Mouse (Mus musculus) MEL (cell line): Measurements from ENCODE around the gene Hdac7. TPM values are rescaled to one million over a fixed set of nuclear protein-coding genes. Genes with fewer than 3 reads are reported as not detected.

ENCODE experiments used
- DNase-seq: peaks from one replicate; pipeline ENCODE4 v3.0.0; 2011; ENCODE audit warnings: low read depth, low spot score
- H3K27ac ChIP-seq: 2 replicates; pipeline ENCODE4 v1.5.1; 2012; ENCODE audit warnings: low read depth, mild to moderate bottlenecking, control low read depth, low read length, moderate library complexity; ENCODE audit not compliant: control insufficient read depth
- H3K27me3 ChIP-seq, 2 experiments: fragments of 150-350 bp in 1 of 2; sonication (generic) in 1 of 2; 2 replicates each; pipeline ENCODE4 v1.6.1; 2012; ENCODE audit warnings: low read length in 2 of 2, mild to moderate bottlenecking in 2 of 2, improper control_type of control experiment in 1 of 2, moderate library complexity in 1 of 2; ENCODE audit not compliant: insufficient read depth in 2 of 2, control insufficient read depth in 1 of 2
- H3K36me3 ChIP-seq, 2 experiments: 2 replicates each; pipeline ENCODE4 v1.6.1; 2012 to 2014; ENCODE audit warnings: low read length in 2 of 2, improper control_type of control experiment in 1 of 2, inconsistent platforms in 1 of 2, mild to moderate bottlenecking in 1 of 2; ENCODE audit not compliant: insufficient read depth in 2 of 2, control insufficient read depth in 1 of 2
- H3K4me1 ChIP-seq, 2 experiments: fragments of 150-350 bp in 1 of 2; sonication (generic) in 1 of 2; 2 replicates each; pipeline ENCODE4 v1.6.1; 2012; ENCODE audit warnings: low read length in 2 of 2, improper control_type of control experiment in 1 of 2, mild to moderate bottlenecking in 1 of 2; ENCODE audit not compliant: insufficient read depth in 2 of 2, control insufficient read depth in 1 of 2
- H3K4me3 ChIP-seq, 2 experiments: fragments of 150-350 bp in 1 of 2; sonication (generic) in 1 of 2; 2 replicates each; pipeline ENCODE4 v1.5.1; 2012; ENCODE audit warnings: low read depth in 2 of 2, low read length in 2 of 2, mild to moderate bottlenecking in 2 of 2, moderate library complexity in 2 of 2, control low read depth in 1 of 2, improper control_type of control experiment in 1 of 2; ENCODE audit not compliant: control insufficient read depth in 1 of 2, insufficient read depth in 1 of 2
- H3K79me2 ChIP-seq: 2 replicates; pipeline ENCODE4 v1.6.1; 2012; ENCODE audit warnings: mild to moderate bottlenecking, low read length, moderate library complexity; ENCODE audit not compliant: control insufficient read depth, poor library complexity, insufficient read depth
- H3K9ac ChIP-seq: 2 replicates; pipeline ENCODE4 v1.6.1; 2012; ENCODE audit warnings: low read depth, mild to moderate bottlenecking, control low read depth, low read length, moderate library complexity; ENCODE audit not compliant: control insufficient read depth, poor library complexity, severe bottlenecking
- H3K9me3 ChIP-seq: fragments of 150-350 bp; sonication (generic); replicated peaks from 2 replicates; pipeline ENCODE4 v1.6.1; 2012; ENCODE audit warnings: mild to moderate bottlenecking, low read length, improper control_type of control experiment, moderate library complexity; ENCODE audit not compliant: insufficient read depth
- CHD1 ChIP-seq: IDR thresholded peaks from 2 replicates; pipeline ENCODE4 v1.6.1; 2012; ENCODE audit warnings: low read depth, mild to moderate bottlenecking, inconsistent platforms, low read length, improper control_type of control experiment
- CTCF ChIP-seq, 3 experiments: IDR thresholded peaks in 2 of 3; conservative IDR thresholded peaks in 1 of 3; 2 replicates each; pipeline ENCODE4 v1.5.1; 2011 to 2012; ENCODE audit warnings: low read length in 3 of 3, low read depth in 2 of 3, mild to moderate bottlenecking in 2 of 3, improper control_type of control experiment in 1 of 3, inconsistent platforms in 1 of 3, mixed read lengths in 1 of 3, moderate library complexity in 1 of 3; ENCODE audit not compliant: control insufficient read depth in 1 of 3, insufficient read depth in 1 of 3, poor library complexity in 1 of 3, severe bottlenecking in 1 of 3
- E2F4 ChIP-seq: IDR thresholded peaks from 2 replicates; pipeline ENCODE4 v1.6.1; 2011; ENCODE audit warnings: low read depth, low read length, improper control_type of control experiment, borderline replicate concordance
- ELF1 ChIP-seq: IDR thresholded peaks from 2 replicates; pipeline ENCODE4 v1.6.1; 2014; ENCODE audit warnings: low read depth, mild to moderate bottlenecking, inconsistent platforms, low read length, improper control_type of control experiment, moderate library complexity
- EP300 ChIP-seq, 2 experiments: IDR thresholded peaks; 2 replicates each; pipeline ENCODE4 v1.6.1; 2011; ENCODE audit warnings: improper control_type of control experiment in 2 of 2, low read length in 2 of 2, low read depth in 1 of 2, mild to moderate bottlenecking in 1 of 2
- ETS1 ChIP-seq: IDR thresholded peaks from 2 replicates; pipeline ENCODE4 v1.6.1; 2012; ENCODE audit warnings: low read depth, mild to moderate bottlenecking, inconsistent platforms, low read length, improper control_type of control experiment, moderate library complexity
- HCFC1 ChIP-seq: IDR thresholded peaks from 2 replicates; pipeline ENCODE4 v1.6.1; 2012; ENCODE audit warnings: low read depth, mild to moderate bottlenecking, inconsistent platforms, low read length, improper control_type of control experiment, moderate library complexity
- JUND ChIP-seq: IDR thresholded peaks from 2 replicates; pipeline ENCODE4 v1.6.1; 2011; ENCODE audit warnings: low read depth, mild to moderate bottlenecking, improper control_type of control experiment, low read length
- MEF2A ChIP-seq: IDR thresholded peaks from 2 replicates; pipeline ENCODE4 v1.6.1; 2014; ENCODE audit warnings: low read depth, mild to moderate bottlenecking, inconsistent platforms, low read length, improper control_type of control experiment; ENCODE audit not compliant: poor library complexity, insufficient replicate concordance, severe bottlenecking; ENCODE audit errors: extremely low read depth
- MYB ChIP-seq: IDR thresholded peaks from 2 replicates; pipeline ENCODE4 v1.6.1; 2011; ENCODE audit warnings: mild to moderate bottlenecking, low read depth, low read length, improper control_type of control experiment
- NRF1 ChIP-seq: IDR thresholded peaks from 2 replicates; pipeline ENCODE4 v1.6.1; 2014; ENCODE audit warnings: low read depth, mild to moderate bottlenecking, inconsistent platforms, low read length, improper control_type of control experiment, moderate library complexity; ENCODE audit not compliant: poor library complexity, insufficient read depth, severe bottlenecking
- POLR2A ChIP-seq, 2 experiments: IDR thresholded peaks; 2 replicates each; pipeline ENCODE4 v1.6.1; 2011 to 2012; ENCODE audit warnings: low read length in 2 of 2, mild to moderate bottlenecking in 2 of 2, control low read depth in 1 of 2, improper control_type of control experiment in 1 of 2, low read depth in 1 of 2, moderate library complexity in 1 of 2; ENCODE audit not compliant: control insufficient read depth in 1 of 2, insufficient read depth in 1 of 2, poor library complexity in 1 of 2
- POLR2AphosphoS2 ChIP-seq: IDR thresholded peaks from 2 replicates; pipeline ENCODE4 v1.6.1; 2011; ENCODE audit warnings: low read length, improper control_type of control experiment
- POLR2AphosphoS5 ChIP-seq: IDR thresholded peaks from 2 replicates; pipeline ENCODE4 v1.6.1; 2012; ENCODE audit warnings: low read depth, borderline replicate concordance, mild to moderate bottlenecking, inconsistent platforms, low read length, moderate library complexity, mixed read lengths
- RAD21 ChIP-seq: IDR thresholded peaks from 2 replicates; pipeline ENCODE4 v1.6.1; 2011; ENCODE audit warnings: mild to moderate bottlenecking, low read depth, low read length, improper control_type of control experiment
- RCOR1 ChIP-seq: IDR thresholded peaks from 2 replicates; pipeline ENCODE4 v1.6.1; 2012; ENCODE audit warnings: low read depth, mild to moderate bottlenecking, inconsistent platforms, low read length, improper control_type of control experiment
- TAL1 ChIP-seq: IDR thresholded peaks from 2 replicates; pipeline ENCODE4 v1.6.1; 2012; ENCODE audit warnings: mild to moderate bottlenecking, inconsistent platforms, low read length, moderate library complexity, mixed read lengths
- TCF12 ChIP-seq: IDR thresholded peaks from 2 replicates; pipeline ENCODE4 v1.6.1; 2014; ENCODE audit warnings: low read depth, mild to moderate bottlenecking, inconsistent platforms, low read length, improper control_type of control experiment, moderate library complexity
- UBTF ChIP-seq: IDR thresholded peaks from 2 replicates; pipeline ENCODE4 v1.6.1; 2012; ENCODE audit warnings: low read depth, mild to moderate bottlenecking, inconsistent platforms, low read length, improper control_type of control experiment, moderate library complexity, borderline replicate concordance; ENCODE audit not compliant: insufficient read depth
- ZC3H11A ChIP-seq: IDR thresholded peaks from 2 replicates; pipeline ENCODE4 v1.6.1; 2012; ENCODE audit warnings: low read depth, mild to moderate bottlenecking, inconsistent platforms, low read length, improper control_type of control experiment
- ZKSCAN1 ChIP-seq: IDR thresholded peaks from 2 replicates; pipeline ENCODE4 v1.6.1; 2012; ENCODE audit warnings: low read depth, mild to moderate bottlenecking, inconsistent platforms, low read length, improper control_type of control experiment, moderate library complexity
- ZMIZ1 ChIP-seq: IDR thresholded peaks from 2 replicates; pipeline ENCODE4 v1.6.1; 2012; ENCODE audit warnings: low read depth, mild to moderate bottlenecking, inconsistent platforms, low read length, improper control_type of control experiment, moderate library complexity
- ZNF384 ChIP-seq: IDR thresholded peaks from 2 replicates; pipeline ENCODE4 v1.6.1; 2012; ENCODE audit warnings: low read depth, mild to moderate bottlenecking, inconsistent platforms, low read length, improper control_type of control experiment
- polyA plus RNA-seq, 2 experiments: library from polyadenylated mRNA; stranded (reverse) in 1 of 2; unstranded in 1 of 2; fragments of >175 nt in 1 of 2; fragments of >200 nt in 1 of 2; gene quantifications; 2 replicates each; pipeline versions ENCODE4 v1.2.1 to v1.2.4; 2012; ENCODE audit warnings: low replicate concordance in 2 of 2, low read depth in 1 of 2; ENCODE audit not compliant: insufficient read length in 2 of 2, insufficient read depth in 1 of 2, missing spikeins in 1 of 2
- total RNA-seq: library from RNA; depleted of rRNA; stranded (reverse); fragments of 300-350 nt; gene quantifications from 2 replicates; pipeline ENCODE4 v1.2.3, GENCODE M21; 2012

Hdac7 gene
- total and polyA plus RNA-seq, 3 experiments = 100 to 389 TPM; not detected in 1

GRCm38 (mm10) chr15:97798134-97798533 lies 46.2 kb downstream of the Hdac7 start:
- Histone ChIP-seq H3K27me3 (no peaks in the 10 kb centered on the region), H3K4me1 (no peaks in the 10 kb centered on the region), H3K9me3 (no peaks in the 10 kb centered on the region)
- TF ChIP-seq NRF1 = no peak
- TF ChIP-seq EP300 (IDR thresholded peaks at IDR 0.05; ENCODE audit: low read depth in 1 of 2, low read length in 2 of 2) = no peak
- TF ChIP-seq JUND = no peak
- no peak for TF ChIP-seq RAD21
- TF ChIP-seq ZMIZ1 = 0 out of 2 replicates have a peak, but pooled peaks have one; percentile 3
- no peak for TF ChIP-seq E2F4
- TF ChIP-seq, all 39 proteins: peak for 1
- no peaks in the 10 kb centered on the region for H3K79me2 ChIP-seq
- H3K27ac ChIP-seq = no peak overlapping the region
- no peak overlapping the region for H3K4me3 ChIP-seq
- peaks cover 0 to 73% of the 10 kb centered on the region in 2 experiments; a peak in 2 of 4 replicates for H3K36me3 ChIP-seq
- H3K9ac ChIP-seq = no peak overlapping the region
- DNase-seq = no peak

GRCm38 (mm10) chr15:97796674-97797310 lies 47.5 kb downstream of the Hdac7 start:
- H3K9ac ChIP-seq = no peak overlapping the region
- H3K9me3 ChIP-seq = no peaks in the 10 kb centered on the region
- H3K27ac ChIP-seq = no peak overlapping the region
- no peaks in the 10 kb centered on the region for H3K4me1 ChIP-seq
- no peaks in the 10 kb centered on the region for H3K27me3 ChIP-seq
- no peak overlapping the region for H3K4me3 ChIP-seq
- no peaks in the 10 kb centered on the region for H3K79me2 ChIP-seq
- no peak for DNase-seq
- TF ChIP-seq POLR2A (IDR thresholded peaks at IDR 0.05; ENCODE audit: control insufficient read depth in 1 of 2, insufficient read depth in 1 of 2, low read depth in 1 of 2, low read length in 2 of 2, poor library complexity in 1 of 2) (0 out of 4 replicates have a peak, but pooled peaks of 1 of the 2 experiments have one; percentile 16), POLR2AphosphoS5 (0 out of 2 replicates have a peak, but pooled peaks have one; percentile 13), HCFC1 (no peak), CHD1 (no peak), MYB (no peak)
- H3K36me3 ChIP-seq = peaks cover 0 to 63% of the 10 kb centered on the region in 2 experiments; a peak in 2 of 4 replicates

- no peaks in the 10 kb centered on the region for H3K27me3 ChIP-seq
- DNase-seq = no peak
- no peaks in the 10 kb centered on the region for H3K4me1 ChIP-seq
- no peaks in the 10 kb centered on the region for H3K79me2 ChIP-seq
- no peak overlapping the region for H3K27ac ChIP-seq
- H3K9me3 ChIP-seq = no peaks in the 10 kb centered on the region
- TF ChIP-seq RCOR1 (no peak), NRF1 (no peak), ETS1 (no peak), ZKSCAN1 (no peak), TAL1 (no peak), POLR2AphosphoS2 (no peak; the same call in 1 of the 2 replicates), ZC3H11A (no peak), CTCF (IDR thresholded peaks at IDR 0.05 in 2 of 3, conservative IDR thresholded peaks at IDR 0.05 in 1 of 3; ENCODE audit: control insufficient read depth in 1 of 3, insufficient read depth in 1 of 3, low read depth in 2 of 3, low read length in 3 of 3, poor library complexity in 1 of 3, severe bottlenecking in 1 of 3) (no peak), UBTF (no peak), MEF2A (no peak), ELF1 (no peak), HCFC1 (no peak), TCF12 (no peak), ZNF384 (no peak)
- H3K36me3 ChIP-seq = peaks cover 0 to 55% of the 10 kb centered on the region in 2 experiments; a peak in 2 of 4 replicates
- H3K4me3 ChIP-seq = no peak overlapping the region
- no peak overlapping the region for H3K9ac ChIP-seq
Measured at GRCm38 (mm10) chr15:97795559-97796235, 48.6 kb downstream of the Hdac7 start.
